Mouse (Mus musculus) gastrocnemius, postnatal 36 days (tissue): ENCODE data around the gene Oosp1. TPM values are rescaled to one million over a fixed set of nuclear protein-coding genes. Genes with fewer than 3 reads are reported as not detected.

Experiments
- DNase-seq, 2 experiments: peaks; one replicate each; pipeline ENCODE4 v3.0.0; 2022
- intact Hi-C: fragments of 180-260 bp; cut with DNase I; formaldehyde crosslinking; loops from one replicate; pipeline ENCODE4 v1.15.1; 2025
- long read RNA-seq, 2 experiments: library from polyadenylated mRNA; stranded (forward); transcript quantifications; one replicate each; pipeline ENCODE4 v2.0.0; 2021
- total RNA-seq, 2 experiments: library from RNA; stranded (reverse); gene quantifications; 2 replicates each; pipeline ENCODE4 v1.2.3; 2021

Oosp1 gene
- total RNA-seq, result not detected
- long read RNA-seq, experiment 1, result 0 reads
- long read RNA-seq, experiment 2, result 0 reads

DNA sequence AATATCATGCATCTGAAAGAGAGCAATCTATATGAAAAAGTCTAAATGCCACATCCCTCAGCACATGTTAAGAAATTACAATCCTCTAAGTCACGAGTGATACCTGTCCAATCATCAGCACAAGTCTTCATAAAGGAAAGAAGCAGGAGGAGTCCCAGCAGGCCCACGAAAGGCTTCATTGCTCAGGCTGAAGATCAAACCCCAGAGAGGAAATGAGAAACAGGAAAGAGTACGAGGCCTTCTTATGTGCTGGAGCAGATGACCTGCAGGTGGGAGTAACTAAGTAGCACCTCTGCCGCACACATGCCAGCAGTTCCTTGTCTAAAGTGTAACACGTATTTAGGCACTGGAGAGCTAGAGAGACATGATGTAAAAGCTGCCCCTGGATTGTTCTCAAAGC, at the start of gene Oosp1:
Oosp1 (minus strand) TSS at position 312 of the 400 bp plus-strand sequence.
- intact Hi-C loops, result no loop called here
- DNase-seq, result no peak

DNA sequence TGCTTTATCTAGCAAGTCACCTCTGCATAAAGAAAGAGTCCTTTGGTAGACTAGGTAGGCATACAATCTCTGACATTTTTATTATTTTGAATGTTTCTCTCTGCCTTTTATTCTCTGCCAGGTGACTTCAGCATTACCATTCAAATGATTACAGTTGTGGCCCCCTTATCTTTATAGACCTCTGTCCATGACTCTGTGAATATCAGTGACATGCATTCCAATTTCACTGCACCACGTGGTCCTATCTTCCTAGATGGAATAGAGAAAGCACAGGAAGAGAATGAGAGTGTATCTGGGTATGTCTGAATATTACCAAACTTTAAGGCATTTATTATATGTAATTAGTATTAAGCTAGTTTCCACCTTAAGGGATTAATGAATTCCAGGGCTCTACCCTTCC, 45.5 kb upstream of the Oosp1 start:
- intact Hi-C loops, result no loop called here
- no peak for DNase-seq

DNA sequence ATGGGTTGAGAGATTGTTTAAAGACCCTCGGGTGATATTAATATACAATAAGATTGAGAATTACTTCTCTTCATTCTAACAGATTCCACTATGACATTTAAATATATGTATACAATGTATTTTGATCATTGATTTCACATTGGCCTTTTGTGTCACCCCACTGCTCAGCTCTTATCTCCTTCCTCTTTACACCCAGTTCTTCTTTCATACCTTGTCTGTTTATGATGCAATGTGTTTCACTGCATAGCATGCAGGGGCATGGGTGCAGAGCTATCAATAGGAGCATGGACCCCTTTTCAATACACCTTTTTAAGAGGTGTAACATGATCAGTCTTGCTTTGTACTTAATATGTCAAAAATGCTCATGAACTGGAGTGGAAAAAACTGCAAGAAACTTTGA, 39.3 kb upstream of the Oosp1 start:
- intact Hi-C loops, result no loop called here
- no peak for DNase-seq

DNA sequence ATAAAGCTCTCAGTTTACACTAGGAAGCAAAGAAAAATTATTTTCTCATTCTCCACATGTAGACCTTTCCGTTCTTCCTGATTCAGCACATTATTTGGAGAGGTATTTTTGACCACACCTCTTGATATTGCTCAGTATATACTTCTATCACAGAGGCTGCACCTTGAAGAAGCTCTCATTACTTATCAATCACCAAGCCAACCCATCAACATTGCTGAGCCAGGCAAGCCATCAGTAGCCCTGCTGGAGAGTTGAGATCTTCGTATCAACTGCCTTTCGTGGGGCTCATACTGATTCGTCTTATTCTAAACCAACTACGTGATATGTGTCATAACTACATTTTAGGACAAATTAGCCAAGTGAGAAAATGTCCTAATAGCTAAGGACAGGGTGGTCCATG, 36.4 kb upstream of the Oosp1 start:
- DNase-seq, result no peak
- intact Hi-C loops, result no loop called here

- intact Hi-C loops, result no loop called here
- no peak for DNase-seq
Observed at GRCm38 (mm10) chr19:11725915-11726314, 35.0 kb upstream of the Oosp1 start.

GRCm38 (mm10) chr19:11724275-11724674, 33.3 kb upstream of the Oosp1 start:
- no peak for DNase-seq
- intact Hi-C loops, result no loop called here

GRCm38 (mm10) chr19:11723870-11724269, 32.9 kb upstream of the Oosp1 start:
- intact Hi-C loops, result no loop called here
- no peak for DNase-seq

- DNase-seq, result no peak
- intact Hi-C loops, result no loop called here
Observed at GRCm38 (mm10) chr19:11720071-11720470, 29.1 kb upstream of the Oosp1 start.

- DNase-seq, result no peak
Observed at GRCm38 (mm10) chr19:11712451-11712850, 21.5 kb upstream of the Oosp1 start.

GRCm38 (mm10) chr19:11698342-11698741, 7.4 kb upstream of the Oosp1 start:
- no peak for DNase-seq
- intact Hi-C loops, result no loop called here

More at GRCm38 (mm10) chr19:11712451-11712850, 21.5 kb upstream of the Oosp1 start:
- intact Hi-C loops, result no loop called here

DNA sequence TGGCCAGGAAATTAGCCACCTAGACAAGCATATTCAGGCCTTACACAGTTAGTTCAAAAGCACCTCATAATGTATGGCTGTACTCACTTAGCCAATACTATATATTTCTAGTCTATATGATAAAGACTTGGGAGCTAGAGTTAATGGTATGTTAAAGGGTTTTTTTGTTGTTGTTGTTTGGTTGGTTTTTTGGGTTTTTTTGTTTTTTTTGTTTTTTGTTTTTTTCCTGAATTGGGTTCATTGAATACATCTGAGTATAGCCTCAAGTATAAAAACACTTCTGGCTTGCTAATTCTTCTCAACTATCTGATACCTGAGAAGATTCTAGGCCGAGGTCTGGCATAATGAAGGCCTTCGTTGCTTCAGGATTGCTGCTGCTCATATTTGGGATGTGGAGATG, 5.8 kb upstream of the Oosp1 start, which contains the start of gene Oosp3:
Oosp3 (plus strand) TSS at position 301 of the 400 bp plus-strand sequence.
- intact Hi-C loops, result no loop called here
- no peak for DNase-seq

- no peak for DNase-seq
- intact Hi-C loops, result no loop called here
Observed at GRCm38 (mm10) chr19:11691454-11691853, 504 bp upstream of the Oosp1 start.

DNA sequence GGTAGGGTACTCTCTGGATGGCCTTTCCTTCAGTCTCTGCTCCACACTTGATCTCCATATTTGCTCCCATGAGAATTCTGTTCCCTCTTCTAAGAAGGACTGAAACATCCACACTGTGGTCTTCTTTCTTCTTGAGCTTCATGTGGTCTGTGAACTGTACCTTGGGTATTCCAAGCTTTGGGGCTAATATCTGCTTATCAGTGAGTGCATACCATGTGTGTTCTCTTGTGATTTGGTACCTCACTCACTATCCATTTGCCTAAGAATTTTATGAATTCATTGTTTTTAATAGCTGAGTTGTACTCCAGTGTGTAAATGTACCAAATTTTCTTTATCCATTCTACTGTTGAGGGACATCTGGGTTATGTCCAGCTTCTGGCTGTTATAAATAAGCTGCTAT, 29.4 kb downstream of the Oosp1 start:
- intact Hi-C loops, result no loop called here
- DNase-seq, result no peak

DNA sequence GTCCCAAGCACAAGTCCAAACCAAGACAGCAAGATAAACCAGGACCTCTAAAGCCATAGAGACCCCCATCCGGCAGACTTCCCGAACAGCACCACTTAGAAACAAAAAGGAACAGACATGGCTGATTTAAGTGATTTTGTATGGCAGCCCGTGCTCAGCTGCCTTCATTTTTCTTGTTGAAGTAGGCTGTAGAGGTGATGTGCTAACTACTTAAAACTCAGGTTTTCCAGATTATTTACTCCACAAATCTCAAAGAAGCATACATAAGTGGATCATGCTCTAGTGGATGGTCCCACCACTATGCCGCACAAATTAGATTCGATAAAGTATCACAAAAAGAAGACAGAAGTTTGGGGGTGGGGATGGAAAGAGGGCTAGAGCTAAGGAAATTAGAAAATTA, 30.5 kb downstream of the Oosp1 start, which contains the start of gene Oosp2:
Oosp2 (minus strand) TSS at position 101 of the 400 bp plus-strand sequence.
- intact Hi-C loops, result no loop called here
- no peak for DNase-seq

GRCm38 (mm10) chr19:11659142-11659541, 31.8 kb downstream of the Oosp1 start:
- DNase-seq, result no peak
- intact Hi-C loops, result no loop called here

DNA sequence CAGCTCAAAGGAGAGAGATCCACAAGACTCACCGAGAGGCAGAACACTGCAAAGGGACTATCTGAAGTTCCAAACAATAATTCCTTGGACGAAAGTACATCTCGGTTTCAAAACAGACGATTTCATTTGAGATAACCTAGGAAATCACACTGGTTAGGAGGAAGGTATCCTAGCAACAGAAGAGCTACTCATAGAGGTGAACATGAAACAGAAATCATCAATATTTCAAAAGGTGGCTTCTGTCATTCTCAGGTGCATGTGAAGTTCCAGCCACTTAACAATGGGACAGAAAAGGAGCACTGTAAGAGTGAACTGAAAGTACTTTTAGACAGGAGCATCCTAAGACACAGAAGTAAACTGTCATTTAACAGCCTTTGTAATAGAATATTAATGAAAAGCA, 41.4 kb downstream of the Oosp1 start:
- DNase-seq, result no peak
- intact Hi-C loops, result no loop called here

DNA sequence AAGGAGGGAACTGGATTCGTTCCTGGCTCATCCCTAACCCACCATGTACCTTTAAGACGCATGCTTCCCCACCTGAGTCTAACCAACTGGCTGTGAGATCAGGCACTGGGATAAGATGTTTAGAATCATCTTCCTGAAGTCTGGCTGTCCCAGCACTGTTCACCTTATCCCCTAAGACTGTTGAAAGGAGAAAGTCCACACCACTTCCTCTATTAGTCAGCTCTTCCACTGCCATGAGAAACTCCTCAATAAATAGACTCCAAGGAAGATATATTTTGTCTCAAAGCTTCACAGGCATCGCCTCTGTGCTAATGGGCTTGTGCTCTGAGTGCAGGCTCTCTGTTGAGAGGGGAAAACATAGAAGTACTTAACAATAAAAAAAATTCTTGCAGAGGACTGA, 44.8 kb downstream of the Oosp1 start:
- DNase-seq, result no peak
- intact Hi-C loops, result no loop called here

GRCm38 (mm10) chr19:11640732-11641131, 50.2 kb downstream of the Oosp1 start, which contains the start of gene Ms4a3:
TSS of gene Ms4a3 (minus strand) at chr19:11640851.
- no peak for DNase-seq
- intact Hi-C loops, result no loop called here

DNA sequence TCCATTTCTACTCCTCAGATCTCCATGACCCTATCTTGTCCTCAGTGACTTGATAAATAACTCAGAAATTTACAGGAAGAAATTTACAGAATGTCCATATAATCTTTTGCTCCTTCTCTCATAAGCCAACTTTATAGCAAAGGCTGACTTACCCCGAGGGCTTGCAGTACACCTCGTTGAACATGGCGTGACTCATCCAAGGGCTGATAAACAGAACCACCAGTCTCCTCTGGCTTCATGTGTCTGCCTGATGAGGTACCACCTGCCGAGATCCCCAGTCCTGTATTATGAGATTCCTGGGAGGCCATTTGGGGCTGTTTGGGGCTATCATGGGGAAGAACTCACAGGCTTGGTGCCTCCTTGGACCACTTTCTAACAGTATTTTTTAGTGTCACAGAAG, 51.9 kb downstream of the Oosp1 start:
- no peak for DNase-seq
- intact Hi-C loops, result no loop called here

DNA sequence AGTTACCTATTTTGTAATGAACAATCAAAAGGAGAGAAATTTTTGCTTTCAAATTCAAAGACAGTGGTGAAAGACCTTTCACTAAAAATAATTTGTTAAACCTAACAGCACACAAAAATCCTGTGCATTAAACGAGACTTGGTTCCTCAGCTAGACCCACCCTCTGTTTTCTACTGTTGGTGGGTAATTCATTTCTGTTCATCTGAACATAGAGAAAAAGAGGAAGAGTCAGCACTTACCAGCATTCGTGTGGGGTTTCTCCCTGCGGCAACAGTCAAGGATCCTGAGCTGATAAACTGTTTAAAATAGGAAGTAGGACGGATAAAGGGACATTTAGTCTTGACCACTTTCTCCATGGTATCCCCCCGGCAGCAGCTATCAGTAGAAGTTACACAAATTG, 55.4 kb downstream of the Oosp1 start:
- DNase-seq, result no peak
- intact Hi-C loops, result no loop called here

GRCm38 (mm10) chr19:11634330-11634729, 56.6 kb downstream of the Oosp1 start:
- DNase-seq, result no peak
- intact Hi-C loops, result no loop called here

- DNase-seq, result no peak
- intact Hi-C loops, result no loop called here
Observed at GRCm38 (mm10) chr19:11633732-11634131, 57.2 kb downstream of the Oosp1 start.

DNA sequence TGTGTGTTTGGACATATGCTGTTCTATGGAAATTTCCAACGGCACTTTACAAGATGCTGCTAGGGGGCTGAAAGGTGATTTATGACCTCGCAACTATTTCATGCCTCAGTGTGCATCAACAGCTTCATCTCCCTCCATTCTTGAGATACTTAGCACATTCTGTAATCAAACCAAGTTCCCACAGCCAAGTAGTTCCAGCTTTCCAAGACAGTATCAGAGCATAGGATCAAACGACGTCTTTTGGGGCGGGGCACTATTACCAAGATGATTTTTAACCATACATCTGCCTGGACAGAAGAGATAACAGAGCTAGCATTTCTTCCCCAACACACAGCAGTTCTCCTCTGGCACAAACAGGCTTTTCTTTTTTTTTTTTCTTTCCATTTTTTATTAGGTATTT, 65.7 kb downstream of the Oosp1 start:
- no peak for DNase-seq
- intact Hi-C loops, result no loop called here
